Comparison of ENCODE assay signal across 24 mouse cellular contexts in genomic region chr4:64696134-64696533, GRCm38 (mm10).
DNase-seq lines count a peak whose midpoint lies in the region; ATAC-seq and TF ChIP-seq lines count a peak whose summit lies in the region.
"Had no signal": no experiment of that assay in that cellular context is flagged by ENCODE, and none has a peak within 500 bp of the region (broad histone marks: within the 10 kb centered on the region; RNA-seq: fewer than 3 reads in every experiment).

No protein-coding gene starts in this region.

- ATAC-seq in hindbrain, embryonic 14.5 days (ENCODE audit: low FRiP score), result peak; percentile 48; the same call in 1 of the 2 replicates
- no peak for ATAC-seq in hindbrain, embryonic 13.5 days (ENCODE audit: low FRiP score)
- ATAC-seq: lung, postnatal 0 days had no signal

- no peaks in the 10 kb centered on the region for H3K9me3 ChIP-seq in hindbrain, embryonic 14.5 days (ENCODE audit: control insufficient read depth, low read length)
- no peaks in the 10 kb centered on the region for H3K9me3 ChIP-seq in hindbrain, embryonic 13.5 days
- H3K9me3 ChIP-seq: embryonic facial prominence, embryonic 15.5 days; G1E; heart, embryonic 15.5 days; neural tube, embryonic 13.5 days had no signal

- no peak for DNase-seq in hindbrain, embryonic 14.5 days (ENCODE audit: low spot score)
- DNase-seq in NIH3T3 (ENCODE audit: low read depth), result peak; percentile 20
- DNase-seq in brain, embryonic 14.5 days (ENCODE audit: low read depth), result peak; percentile 63
- peak; percentile 10 for DNase-seq in forelimb bud, embryonic 11.5 days (ENCODE audit: low read depth, low spot score)
- DNase-seq in layer of hippocampus, adult 9-11 months, result no peak
- no peak for DNase-seq in gastrocnemius, postnatal 4 days (ENCODE audit: low spot score in 2 of 2)
- DNase-seq: adrenal gland, postnatal 14 days; B cell, adult 2 months; cerebellum, adult 9-10 months; gastrocnemius, postnatal 36 days; heart, postnatal 4 days; kidney, adult 2 months; kidney, postnatal 14 days; thymus, postnatal 14 days had no signal

- 38% methylated on average over 1 of the region's 1 CpGs for WGBS in hindbrain, embryonic 14.5 days
- 30% methylated on average over 1 of the region's 1 CpGs for WGBS in hindbrain, embryonic 13.5 days

- H3K4me1 ChIP-seq in hindbrain, embryonic 14.5 days (replicated peaks; ENCODE audit: control insufficient read depth, insufficient read depth, low read length), result 0 out of 2 replicates have a peak, but pooled peaks cover 5% of the 10 kb centered on the region
- 0 out of 2 replicates have a peak, but pooled peaks cover 4% of the 10 kb centered on the region for H3K4me1 ChIP-seq in hindbrain, embryonic 13.5 days (replicated peaks)
- H3K4me1 ChIP-seq: embryonic facial prominence, embryonic 15.5 days; heart, embryonic 15.5 days; neural tube, embryonic 13.5 days had no signal

- no peak overlapping the region for H3K27ac ChIP-seq in hindbrain, embryonic 14.5 days
- no peak overlapping the region for H3K27ac ChIP-seq in hindbrain, embryonic 13.5 days
- H3K27ac ChIP-seq: embryonic facial prominence, embryonic 15.5 days; heart, embryonic 15.5 days; macrophage; neural tube, embryonic 13.5 days had no signal

- no peak overlapping the region for H3K9ac ChIP-seq in hindbrain, embryonic 14.5 days
- H3K9ac ChIP-seq in hindbrain, embryonic 13.5 days, result no peak overlapping the region
- H3K9ac ChIP-seq: embryonic facial prominence, embryonic 15.5 days; heart, embryonic 15.5 days; neural tube, embryonic 13.5 days had no signal

- TF ChIP-seq CTCF in brain, embryonic 14.5 days (IDR thresholded peaks at IDR 0.05; ENCODE audit: borderline replicate concordance, extremely low read depth, insufficient read depth, insufficient read length), result no peak

- no peaks in the 10 kb centered on the region for H3K27me3 ChIP-seq in hindbrain, embryonic 14.5 days (ENCODE audit: control insufficient read depth, insufficient read depth, low read length)
- no peaks in the 10 kb centered on the region for H3K27me3 ChIP-seq in hindbrain, embryonic 13.5 days
- H3K27me3 ChIP-seq: CH12.LX; embryonic facial prominence, embryonic 15.5 days; heart, embryonic 15.5 days; neural tube, embryonic 13.5 days had no signal

- H3K4me2 ChIP-seq in hindbrain, embryonic 14.5 days (replicated peaks), result no peak overlapping the region
- H3K4me2 ChIP-seq in hindbrain, embryonic 13.5 days, result no peak overlapping the region
- H3K4me2 ChIP-seq: embryonic facial prominence, embryonic 15.5 days; heart, embryonic 15.5 days; midbrain, embryonic 11.5 days; neural tube, embryonic 13.5 days had no signal

- H3K4me3 ChIP-seq in hindbrain, embryonic 14.5 days (replicated peaks; ENCODE audit: low read length), result no peak overlapping the region
- H3K4me3 ChIP-seq in hindbrain, embryonic 13.5 days, result no peak overlapping the region
- H3K4me3 ChIP-seq: embryonic facial prominence, embryonic 15.5 days; heart, embryonic 15.5 days; myocyte; neural tube, embryonic 13.5 days had no signal

- TF ChIP-seq POLR2A in brain, embryonic 14.5 days (IDR thresholded peaks at IDR 0.05; ENCODE audit: borderline replicate concordance, extremely low read depth, insufficient read depth, insufficient read length, poor library complexity, severe bottlenecking), result no peak

- H3K36me3 ChIP-seq in hindbrain, embryonic 14.5 days (replicated peaks; ENCODE audit: control insufficient read depth, insufficient read depth), result no peaks in the 10 kb centered on the region
- no peaks in the 10 kb centered on the region for H3K36me3 ChIP-seq in hindbrain, embryonic 13.5 days
- H3K36me3 ChIP-seq: embryonic facial prominence, embryonic 15.5 days; G1E; heart, embryonic 15.5 days; neural tube, embryonic 13.5 days had no signal

Comparison
In these comparisons a context has a peak if more than half of its experiments do, and no peak if none do; other contexts are left out.
1. DNase-seq: peak in NIH3T3 (single experiment), brain, embryonic 14.5 days (single experiment) and forelimb bud, embryonic 11.5 days (single experiment); none in hindbrain, embryonic 14.5 days (single experiment), layer of hippocampus, adult 9-11 months (single experiment) and gastrocnemius, postnatal 4 days (0 of 2).